Mouse (Mus musculus): ENCODE measurements around the gene Pebp1.

Pebp1 gene

GRCm38 (mm10) chr5:117286286-117286685, 1.1 kb downstream of the Pebp1 start:
- no peak for DNase-seq (ENCODE audit: low read depth, low spot score)

GRCm38 (mm10) chr5:117285266-117285665, 2.2 kb downstream of the Pebp1 start:
- DNase-seq (ENCODE audit: low read depth, low spot score) = no peak

- DNase-seq (ENCODE audit: low read depth, low spot score) = no peak
These were observed 2.7 kb downstream of the Pebp1 start for GRCm38 (mm10) chr5:117284682-117285081.

DNA sequence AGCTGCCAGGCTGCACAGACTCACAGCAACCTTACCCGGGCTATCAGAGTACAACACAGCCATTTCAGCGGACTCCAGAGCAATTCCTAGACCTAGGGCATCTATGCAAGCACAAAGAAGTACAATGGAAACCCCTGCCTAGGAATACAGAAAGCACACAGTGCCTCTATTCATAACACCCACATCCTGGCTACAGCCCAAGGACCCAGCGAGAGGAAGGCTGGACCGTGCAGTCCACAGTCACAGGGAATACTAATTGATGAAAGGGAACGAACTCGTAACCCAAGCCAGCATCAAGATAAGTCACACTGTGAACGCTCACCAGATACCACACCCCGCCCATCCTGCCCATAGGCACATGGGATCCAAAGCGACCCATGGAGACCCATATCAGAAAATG, 3.4 kb downstream of the Pebp1 start:
- DNase-seq (ENCODE audit: low read depth, low spot score) = no peak

- DNase-seq (ENCODE audit: low read depth, low spot score) = no peak
These were observed 5.1 kb downstream of the Pebp1 start for GRCm38 (mm10) chr5:117282360-117282759.

- DNase-seq (ENCODE audit: low read depth, low spot score) = no peak
These were observed 5.9 kb downstream of the Pebp1 start for GRCm38 (mm10) chr5:117281536-117281935.

- DNase-seq (ENCODE audit: low read depth, low spot score) = no peak
These were observed 7.8 kb downstream of the Pebp1 start for GRCm38 (mm10) chr5:117279669-117280050.

DNA sequence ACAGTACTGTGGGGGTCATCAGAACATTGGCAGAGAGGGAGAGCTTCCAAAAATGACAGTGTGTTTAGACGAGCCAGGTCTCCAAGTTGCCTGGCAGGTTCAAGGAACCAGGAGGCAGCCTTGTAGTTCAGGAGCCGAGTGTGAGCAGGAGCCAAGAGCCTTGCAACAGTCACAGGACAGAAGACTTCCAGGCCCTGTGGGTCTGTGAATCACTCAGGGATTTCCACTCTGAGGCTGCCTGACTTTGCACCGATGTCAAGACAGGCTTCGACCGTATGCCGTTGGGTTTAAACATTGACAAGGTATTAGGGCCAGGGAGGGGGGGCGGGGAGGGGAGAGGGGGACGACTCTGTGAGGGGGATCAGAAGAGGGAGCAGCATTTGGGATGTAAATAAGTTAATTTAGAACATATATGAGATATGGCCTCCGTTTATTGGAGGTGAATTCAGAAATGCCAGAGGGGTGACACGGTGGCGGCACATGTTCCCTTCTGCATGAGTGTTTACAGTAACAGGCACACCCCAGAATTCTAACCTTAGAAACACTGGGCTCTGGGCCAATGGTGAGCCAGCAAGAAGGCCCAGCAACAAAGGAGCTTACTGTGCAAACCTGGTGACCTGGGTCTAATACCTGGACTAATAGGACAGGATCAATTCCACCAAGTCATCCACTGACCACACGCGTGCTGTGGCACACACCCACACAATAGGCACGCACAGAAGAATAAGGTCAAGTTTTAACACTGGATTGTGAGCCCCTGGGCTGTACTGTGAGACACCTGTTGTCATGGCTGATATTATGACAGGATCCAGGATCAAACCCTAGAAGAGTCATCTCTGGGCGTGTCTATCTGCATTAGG, 8.4 kb downstream of the Pebp1 start:
- DNase-seq (ENCODE audit: low read depth, low spot score) = no peak

DNA sequence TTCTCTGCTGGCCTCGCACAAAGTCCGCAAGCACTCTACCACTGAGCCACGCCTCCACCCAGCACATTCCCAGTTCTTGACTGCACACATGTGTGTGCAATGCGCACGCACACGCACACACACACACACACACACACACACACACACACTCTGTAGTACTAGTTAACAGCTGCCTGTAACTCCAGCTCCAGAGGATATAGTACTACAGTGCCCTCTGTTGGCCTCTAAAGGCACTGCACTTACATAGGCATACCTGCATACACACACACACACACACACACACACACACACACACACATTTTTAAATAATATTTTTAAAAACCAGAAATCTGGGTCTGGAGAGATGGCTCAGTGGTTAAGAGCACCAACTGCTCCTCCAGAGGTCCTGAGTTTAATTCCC, 9.6 kb downstream of the Pebp1 start:
- peak; percentile 19 for DNase-seq (ENCODE audit: low read depth, low spot score)

DNA sequence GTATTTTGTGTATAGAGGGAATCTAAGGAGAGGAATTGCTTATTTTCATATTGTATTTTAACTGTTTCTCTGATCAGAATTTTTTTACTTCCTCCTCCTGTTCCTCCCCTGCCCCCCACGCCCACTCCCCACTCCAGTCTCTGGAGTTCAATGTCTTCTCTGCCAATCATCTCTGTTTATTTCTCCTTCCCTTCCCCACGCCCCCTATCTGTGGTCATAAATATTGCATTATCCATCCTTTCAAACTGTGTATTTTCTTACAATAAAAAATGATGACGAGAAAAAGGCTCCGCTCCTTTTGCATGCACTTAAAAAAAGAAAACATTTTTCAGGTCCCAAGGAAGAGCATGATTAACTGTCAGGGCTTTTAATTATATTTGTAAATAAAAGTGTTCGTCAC, 12.6 kb downstream of the Pebp1 start:
- DNase-seq (ENCODE audit: low read depth, low spot score) = peak; percentile 33

- no peak for DNase-seq (ENCODE audit: low read depth, low spot score)
These were observed 15.5 kb downstream of the Pebp1 start for GRCm38 (mm10) chr5:117271945-117272344.

DNA sequence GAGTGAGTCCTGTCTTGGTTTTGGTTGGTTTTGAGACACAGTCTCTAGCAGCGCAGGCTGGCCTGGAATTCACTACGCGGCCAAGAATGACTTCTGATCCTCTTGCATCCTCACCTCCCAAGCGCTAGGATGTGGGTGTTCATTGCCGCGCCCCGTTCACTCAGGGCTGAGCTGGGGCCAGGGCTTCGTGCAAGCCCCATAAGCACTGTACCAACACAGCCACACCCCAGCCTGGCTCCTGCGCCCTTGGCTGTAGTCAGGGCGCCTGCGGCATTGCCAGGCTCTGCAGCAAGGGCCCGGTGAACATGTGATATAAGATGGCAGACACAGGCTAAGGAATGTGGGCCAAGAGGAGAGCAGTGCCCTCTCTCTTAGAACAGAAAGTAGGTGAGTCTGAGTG, 18.0 kb downstream of the Pebp1 start:
- no peak for DNase-seq (ENCODE audit: low read depth, low spot score)

DNA sequence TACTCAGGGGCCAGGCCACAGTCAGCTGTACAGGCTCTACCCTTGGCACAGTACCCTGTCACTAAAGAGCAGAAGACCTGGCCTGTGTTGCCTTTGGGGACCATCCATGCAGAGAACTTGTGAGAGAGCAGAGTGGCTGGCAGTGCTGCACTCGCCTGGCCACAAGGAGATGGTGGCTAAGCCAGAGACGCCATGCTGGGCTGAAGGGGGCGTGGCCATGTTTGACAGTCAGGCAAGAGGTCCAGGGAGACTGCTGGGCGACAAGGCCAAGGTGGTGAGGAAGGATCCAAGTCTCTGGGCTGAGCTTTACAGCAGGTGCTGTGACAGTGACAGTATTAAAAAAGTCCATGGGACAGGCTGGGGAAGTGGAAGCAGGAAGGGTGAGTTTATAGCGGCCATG, 18.7 kb downstream of the Pebp1 start:
- DNase-seq (ENCODE audit: low read depth, low spot score) = no peak

- DNase-seq (ENCODE audit: low read depth, low spot score) = no peak
These were observed 19.5 kb downstream of the Pebp1 start for GRCm38 (mm10) chr5:117267913-117268312.

DNA sequence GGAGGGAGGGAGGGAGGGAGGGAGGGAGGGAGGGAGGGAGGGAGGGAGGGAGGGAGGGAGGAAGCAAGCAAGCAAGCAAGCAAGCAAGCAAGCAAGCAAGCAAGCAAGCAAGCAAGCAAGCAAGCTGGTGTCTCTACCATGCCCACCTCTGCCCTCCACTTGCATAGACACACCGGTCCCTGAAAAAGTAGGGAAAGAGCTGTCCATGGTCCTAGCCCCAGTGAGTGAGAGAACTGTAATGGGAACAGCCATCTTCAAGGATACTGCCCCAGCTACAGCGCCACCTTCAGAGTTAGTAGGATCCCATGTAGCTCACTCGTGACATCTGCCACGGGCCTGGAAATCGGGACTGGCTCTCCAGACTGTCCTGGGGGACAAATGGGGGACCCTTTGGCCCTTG, 22.7 kb downstream of the Pebp1 start:
- no peak for DNase-seq (ENCODE audit: low read depth, low spot score)

DNA sequence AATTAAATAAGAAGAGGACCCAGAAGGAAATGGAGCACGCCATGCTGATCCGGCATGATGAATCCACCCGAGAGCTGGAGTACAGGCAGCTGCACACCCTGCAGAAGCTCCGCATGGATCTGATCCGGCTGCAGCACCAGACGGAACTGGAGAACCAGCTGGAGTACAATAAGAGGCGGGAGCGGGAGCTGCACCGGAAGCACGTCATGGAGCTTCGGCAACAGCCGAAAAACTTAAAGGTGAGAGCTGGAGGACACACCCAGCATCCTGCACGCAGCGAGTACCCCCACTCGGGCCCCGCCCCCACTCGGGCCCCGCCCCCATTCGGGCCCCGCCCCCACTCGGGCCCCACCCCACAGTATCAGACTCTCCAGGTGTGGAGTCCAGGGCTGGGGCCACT, 23.9 kb downstream of the Pebp1 start:
- DNase-seq (ENCODE audit: low read depth, low spot score) = no peak

DNA sequence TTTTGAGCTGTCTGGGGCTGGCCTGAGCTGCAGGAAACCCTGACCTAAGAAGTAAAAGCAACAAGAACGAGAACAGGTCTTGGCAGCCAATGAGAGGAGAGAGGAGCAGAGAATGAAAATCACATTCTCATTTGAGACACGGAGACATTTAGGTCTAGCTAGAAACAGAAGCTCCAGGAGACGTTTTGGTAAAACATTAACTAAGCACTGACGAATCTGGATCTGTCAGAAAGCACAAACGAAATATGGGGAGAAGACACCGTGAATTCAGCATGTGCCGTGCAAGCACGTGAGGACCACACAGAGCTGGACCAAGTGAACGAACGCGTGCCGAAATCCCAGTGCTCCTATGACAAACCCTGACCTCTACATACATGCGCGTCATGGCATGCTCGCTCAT, 29.1 kb downstream of the Pebp1 start:
- DNase-seq (ENCODE audit: low read depth, low spot score) = no peak

- no peak for DNase-seq (ENCODE audit: low read depth, low spot score)
These were observed 35.7 kb downstream of the Pebp1 start for GRCm38 (mm10) chr5:117251763-117252162.

GRCm38 (mm10) chr5:117250796-117251195, 36.6 kb downstream of the Pebp1 start:
- no peak for DNase-seq (ENCODE audit: low read depth, low spot score)

DNA sequence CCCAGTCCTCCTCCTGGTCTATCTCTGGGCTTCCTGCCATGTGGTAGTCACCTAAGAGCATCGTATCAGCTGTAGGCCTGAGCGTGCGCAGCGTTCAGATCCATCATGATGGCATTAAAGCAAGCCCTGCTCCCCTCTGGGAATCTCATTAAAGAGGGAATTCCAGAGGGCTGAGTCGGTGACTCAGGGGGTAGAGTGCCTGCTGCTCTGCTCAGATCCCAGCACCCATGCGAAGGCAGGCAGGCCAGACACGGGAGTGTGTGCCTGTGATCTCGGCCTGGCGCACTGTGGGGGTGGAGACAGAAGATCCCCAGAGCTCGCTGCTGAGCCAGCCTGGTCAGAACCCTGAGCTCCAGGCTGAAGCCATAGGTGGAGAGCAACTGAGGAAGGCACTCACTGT, 39.1 kb downstream of the Pebp1 start:
- DNase-seq (ENCODE audit: low read depth, low spot score) = no peak

GRCm38 (mm10) chr5:117245170-117245569, 42.3 kb downstream of the Pebp1 start:
- DNase-seq (ENCODE audit: low read depth, low spot score) = no peak

GRCm38 (mm10) chr5:117242671-117243478, 44.5 kb downstream of the Pebp1 start:
- no peak for DNase-seq (ENCODE audit: low read depth, low spot score)

All from CD4-positive, CD25-positive, alpha-beta regulatory T cell, adult 2 months (primary cell).